Mouse (Mus musculus): Measurements from ENCODE around the gene Eef1a2. TPM values are rescaled to one million over a fixed set of nuclear protein-coding genes. Genes with fewer than 3 reads are reported as not detected.
A peak's percentile ranks its signal among the peaks of the same experiment; 100 is the strongest.

The Eef1a2 gene
- total RNA-seq, 2 experiments from 2014 or later, result 1,380 to 1,388 TPM

DNA sequence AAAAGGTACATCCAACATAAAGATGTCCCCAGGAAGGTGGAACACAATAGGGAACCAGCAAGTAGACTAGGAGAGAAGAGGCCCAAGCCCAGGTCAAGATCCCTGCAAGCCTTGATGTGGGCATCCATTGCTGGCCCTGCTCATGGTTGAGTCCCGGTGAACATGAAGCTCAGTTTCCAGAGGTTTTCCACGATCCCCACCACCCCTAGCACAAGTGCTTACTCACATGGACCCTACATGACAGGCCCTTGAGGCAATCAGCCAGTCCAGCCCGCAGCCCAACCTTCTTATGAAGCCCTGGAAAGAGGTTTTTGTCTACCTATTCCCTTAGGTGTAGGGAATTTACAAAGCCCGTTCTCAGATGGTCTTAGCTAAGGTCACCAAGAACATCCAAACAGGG, 366 bp upstream of the Eef1a2 start:
- H3K4me3 ChIP-seq, result peak overlapping the region; percentile 74
- intact Hi-C loops (cut with DNase I), result loop anchor here (2.0 kb wide), 2 partner anchors 18 to 30 kb away; partner anchors contain the start of gene Ppdpf
- peak overlapping the region; percentile 99 for H3K27ac ChIP-seq
- no peak for TF ChIP-seq CTCF (IDR thresholded peaks at IDR 0.05)
- DNase-seq (ENCODE audit: extremely low spot score in 1 of 2, low spot score in 2 of 2), result no peak

DNA sequence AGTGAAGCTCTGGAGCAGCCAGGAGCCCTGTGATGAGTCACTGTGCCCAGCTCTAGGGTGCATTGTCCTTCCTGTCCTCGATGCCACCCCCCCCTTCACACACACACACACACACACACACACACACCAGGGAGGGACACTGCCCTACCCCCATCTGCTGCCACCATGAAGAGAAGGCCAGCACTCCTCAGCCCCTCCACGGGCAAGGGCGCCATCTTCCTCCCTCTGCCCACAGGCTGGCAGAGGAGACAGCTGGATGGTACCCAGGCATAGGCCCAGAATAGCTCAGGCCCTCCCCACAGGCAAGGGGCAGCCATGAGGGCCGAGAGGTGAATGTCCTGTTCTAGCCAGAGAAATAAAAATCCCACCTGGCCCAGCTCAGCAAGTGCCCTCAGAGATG, 1.0 kb downstream of the Eef1a2 start:
- peak in 1 of 2 experiments; percentile 42 for DNase-seq (ENCODE audit: extremely low spot score in 1 of 2, low spot score in 2 of 2)
- H3K27ac ChIP-seq, result peak overlapping the region; percentile 99
- H3K4me3 ChIP-seq, result peak overlapping the region; percentile 74
- intact Hi-C loops (cut with DNase I), result loop anchor here (2.0 kb wide), 2 partner anchors 19 to 31 kb away; partner anchors contain the start of gene Ppdpf
- TF ChIP-seq CTCF (IDR thresholded peaks at IDR 0.05), result no peak

DNA sequence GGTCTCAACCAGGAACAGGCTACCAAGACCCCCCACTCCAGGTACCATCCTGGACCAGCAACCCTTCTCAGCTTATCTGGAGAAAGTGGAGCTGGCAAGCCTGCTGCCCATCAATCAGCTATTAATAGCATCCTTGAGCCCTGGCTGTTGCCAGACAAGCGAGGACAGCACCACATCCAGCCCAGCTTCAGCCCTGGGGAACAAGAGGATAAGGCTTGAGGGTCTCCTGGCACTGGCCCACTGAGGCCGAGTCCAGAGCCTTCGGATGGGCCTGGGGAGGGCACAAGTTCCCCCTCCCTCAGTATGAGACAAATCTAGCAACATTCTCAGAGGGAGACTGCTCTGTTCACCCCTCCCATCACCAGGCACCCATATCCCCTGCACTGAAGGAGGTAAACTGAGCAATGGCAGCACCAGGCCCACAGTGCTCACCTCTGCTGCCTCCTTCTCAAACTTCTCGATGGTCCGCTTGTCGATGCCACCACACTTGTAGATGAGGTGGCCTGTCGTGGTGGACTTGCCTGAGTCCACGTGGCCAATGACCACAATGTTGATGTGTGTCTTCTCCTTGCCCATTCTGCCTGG, 1.9 kb downstream of the Eef1a2 start:
- peak overlapping the region; percentile 74 for H3K4me3 ChIP-seq
- TF ChIP-seq CTCF (IDR thresholded peaks at IDR 0.05), result no peak
- intact Hi-C loops (cut with DNase I), result no loop called here
- DNase-seq (ENCODE audit: extremely low spot score in 1 of 2, low spot score in 2 of 2), result peak in 1 of 2 experiments; percentile 12
- H3K27ac ChIP-seq, result peak overlapping the region; percentile 99

DNA sequence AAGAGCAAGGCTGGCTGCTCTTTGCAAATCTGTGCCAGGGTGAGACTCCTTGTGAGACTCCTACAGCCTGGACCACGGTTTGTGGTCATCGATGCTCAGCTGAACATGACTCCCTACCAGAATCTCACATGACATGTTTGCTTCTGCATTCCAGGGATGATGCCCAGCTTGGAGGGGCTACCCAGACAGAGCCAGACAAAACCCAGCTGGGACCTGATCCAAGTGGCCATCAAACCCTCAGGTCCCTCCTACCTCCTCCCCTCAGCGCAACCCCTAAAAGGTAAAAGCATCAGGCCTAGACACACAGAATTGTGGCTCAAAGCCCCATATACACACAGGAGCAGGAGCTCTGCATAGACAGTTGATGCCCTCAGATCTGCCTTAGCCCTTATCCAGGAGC, 2.5 kb downstream of the Eef1a2 start:
- DNase-seq (ENCODE audit: extremely low spot score in 1 of 2, low spot score in 2 of 2), result no peak
- intact Hi-C loops (cut with DNase I), result no loop called here
- no peak for TF ChIP-seq CTCF (IDR thresholded peaks at IDR 0.05)
- peak overlapping the region; percentile 99 for H3K27ac ChIP-seq
- H3K4me3 ChIP-seq, result peak overlapping the region; percentile 74

DNA sequence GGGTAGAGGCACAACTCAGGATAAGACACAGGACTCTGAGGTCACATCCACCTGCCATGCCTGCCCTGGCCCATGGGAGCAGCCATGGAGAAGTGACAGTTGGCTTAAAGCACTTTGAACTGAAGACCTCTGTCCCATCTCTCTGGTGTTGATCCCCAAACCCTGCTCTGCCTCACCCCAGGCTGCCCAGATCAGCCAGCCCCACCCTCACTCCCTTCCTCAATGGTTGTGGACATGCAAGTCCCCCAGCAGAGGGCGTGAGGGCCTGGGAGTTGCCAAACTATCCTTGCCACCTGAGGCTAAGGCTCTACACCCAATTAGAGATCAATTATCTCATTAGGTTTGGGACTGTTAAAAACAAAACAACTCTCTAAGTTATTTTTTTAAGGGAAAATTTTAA, 3.0 kb downstream of the Eef1a2 start:
- intact Hi-C loops (cut with DNase I), result no loop called here
- H3K27ac ChIP-seq, result peak overlapping the region; percentile 50; the same call in 1 of the 2 replicates
- peak overlapping the region; percentile 74 for H3K4me3 ChIP-seq
- TF ChIP-seq CTCF (IDR thresholded peaks at IDR 0.05), result peak; percentile 64
- peak; percentile 28 to 44 for DNase-seq (ENCODE audit: extremely low spot score in 1 of 2, low spot score in 2 of 2)

DNA sequence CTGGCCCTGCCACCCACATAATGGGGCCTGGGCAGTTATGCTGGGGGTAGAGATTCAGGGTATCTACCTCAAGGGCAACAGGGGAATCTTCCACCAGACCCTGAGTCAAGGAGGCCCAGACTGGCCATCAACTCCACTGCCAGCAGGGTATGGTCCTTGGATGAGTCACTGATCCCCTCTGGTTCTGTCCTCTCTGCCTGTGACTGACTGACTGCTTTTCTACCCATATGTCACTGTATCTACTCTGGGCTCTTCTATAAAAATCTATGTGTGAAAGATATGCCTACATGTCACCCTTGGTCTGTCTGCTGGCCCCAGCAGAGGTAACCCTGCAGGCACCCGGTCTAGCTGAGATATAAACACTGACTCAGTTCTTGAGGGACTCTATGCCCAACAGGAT, 3.7 kb downstream of the Eef1a2 start:
- H3K4me3 ChIP-seq, result peak overlapping the region; percentile 74
- DNase-seq (ENCODE audit: extremely low spot score in 1 of 2, low spot score in 2 of 2), result no peak
- peak overlapping the region; percentile 75 for H3K27ac ChIP-seq
- intact Hi-C loops (cut with DNase I), result no loop called here
- no peak for TF ChIP-seq CTCF (IDR thresholded peaks at IDR 0.05)

DNA sequence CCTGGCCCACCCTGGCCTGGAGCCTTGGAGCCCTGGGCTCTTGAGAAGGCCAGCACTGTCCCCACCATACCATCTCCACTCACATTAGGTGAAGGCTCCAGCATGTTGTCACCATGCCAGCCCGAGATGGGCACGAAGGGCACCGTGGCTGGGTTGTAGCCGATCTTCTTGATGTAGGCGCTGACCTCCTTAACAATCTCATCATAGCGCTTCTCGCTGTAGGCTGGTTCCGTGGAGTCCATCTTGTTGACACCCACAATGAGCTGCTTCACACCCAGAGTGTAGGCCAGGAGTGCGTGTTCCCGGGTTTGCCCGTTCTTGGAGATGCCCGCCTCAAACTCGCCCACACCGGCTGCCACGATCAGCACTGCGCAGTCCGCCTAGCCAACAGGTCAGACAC, 4.1 kb downstream of the Eef1a2 start:
- Histone ChIP-seq H3K27ac (peak overlapping the region; percentile 75), H3K4me3 (peak overlapping the region; percentile 74)
- no peak for TF ChIP-seq CTCF (IDR thresholded peaks at IDR 0.05)
- intact Hi-C loops (cut with DNase I), result no loop called here
- DNase-seq (ENCODE audit: extremely low spot score in 1 of 2, low spot score in 2 of 2), result peak in 1 of 2 experiments; percentile 38

DNA sequence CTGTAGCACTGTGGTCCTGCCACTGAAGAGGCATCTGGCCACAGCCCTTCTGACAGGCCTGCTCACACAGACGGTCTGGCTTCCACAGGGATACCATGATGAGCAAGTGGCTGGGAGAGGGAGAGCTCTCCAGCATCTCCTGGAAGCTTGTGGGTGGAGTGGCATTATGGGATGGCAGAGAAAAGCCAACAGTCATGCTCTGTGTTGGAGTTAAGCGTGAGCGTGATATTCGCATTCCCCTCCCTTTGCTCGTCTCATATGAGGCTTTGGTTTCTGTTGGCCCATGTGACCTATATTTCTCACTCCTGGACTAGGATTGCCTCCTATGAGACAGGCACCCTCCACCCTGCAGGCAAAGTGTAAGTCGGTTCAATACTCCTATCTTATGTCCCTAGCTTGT, 6.5 kb downstream of the Eef1a2 start:
- DNase-seq (ENCODE audit: extremely low spot score in 1 of 2, low spot score in 2 of 2), result peak in 1 of 2 experiments; percentile 59
- TF ChIP-seq CTCF (IDR thresholded peaks at IDR 0.05), result no peak
- Histone ChIP-seq H3K27ac (peak overlapping the region; percentile 50; the same call in 1 of the 2 replicates), H3K4me3 (no peak overlapping the region)
- intact Hi-C loops (cut with DNase I), result loop anchor here (2.0 kb wide), 1 partner anchor 29 kb away; no protein-coding TSS in a partner anchor

DNA sequence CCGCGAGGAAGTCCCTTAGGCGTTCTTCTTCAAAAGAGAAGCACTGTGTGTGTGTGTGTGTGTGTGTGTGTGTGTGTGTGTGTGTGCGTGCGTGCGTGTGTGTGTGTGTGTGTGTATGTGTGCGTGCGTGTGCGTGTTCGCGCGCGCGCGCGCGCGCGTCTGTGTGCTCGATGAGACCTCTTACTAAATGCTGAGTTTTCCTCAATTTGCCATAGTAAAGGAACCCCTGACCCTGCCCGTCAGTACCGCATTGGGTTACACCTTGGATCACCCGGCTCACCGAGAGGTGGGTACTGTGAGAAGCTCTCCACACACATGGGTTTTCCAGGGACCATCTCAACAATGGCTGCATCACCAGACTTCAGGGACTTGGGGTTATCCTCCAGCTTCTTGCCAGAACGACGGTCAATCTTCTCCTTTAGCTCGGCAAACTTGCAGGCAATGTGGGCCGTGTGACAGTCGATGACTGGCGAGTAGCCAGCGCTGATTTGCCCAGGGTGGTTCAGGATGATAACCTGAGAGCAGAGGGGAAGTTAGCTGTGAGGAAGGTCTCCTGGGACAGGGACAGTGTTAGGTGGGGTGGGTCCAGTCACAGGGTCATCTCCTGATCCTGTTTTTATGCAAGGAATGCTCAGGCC, 8.4 kb downstream of the Eef1a2 start:
- Histone ChIP-seq H3K4me3 (no peak overlapping the region), H3K27ac (peak overlapping the region; percentile 50; the same call in 1 of the 2 replicates)
- intact Hi-C loops (cut with DNase I), result no loop called here
- no peak for DNase-seq (ENCODE audit: extremely low spot score in 1 of 2, low spot score in 2 of 2)
- TF ChIP-seq CTCF (IDR thresholded peaks at IDR 0.05), result no peak

DNA sequence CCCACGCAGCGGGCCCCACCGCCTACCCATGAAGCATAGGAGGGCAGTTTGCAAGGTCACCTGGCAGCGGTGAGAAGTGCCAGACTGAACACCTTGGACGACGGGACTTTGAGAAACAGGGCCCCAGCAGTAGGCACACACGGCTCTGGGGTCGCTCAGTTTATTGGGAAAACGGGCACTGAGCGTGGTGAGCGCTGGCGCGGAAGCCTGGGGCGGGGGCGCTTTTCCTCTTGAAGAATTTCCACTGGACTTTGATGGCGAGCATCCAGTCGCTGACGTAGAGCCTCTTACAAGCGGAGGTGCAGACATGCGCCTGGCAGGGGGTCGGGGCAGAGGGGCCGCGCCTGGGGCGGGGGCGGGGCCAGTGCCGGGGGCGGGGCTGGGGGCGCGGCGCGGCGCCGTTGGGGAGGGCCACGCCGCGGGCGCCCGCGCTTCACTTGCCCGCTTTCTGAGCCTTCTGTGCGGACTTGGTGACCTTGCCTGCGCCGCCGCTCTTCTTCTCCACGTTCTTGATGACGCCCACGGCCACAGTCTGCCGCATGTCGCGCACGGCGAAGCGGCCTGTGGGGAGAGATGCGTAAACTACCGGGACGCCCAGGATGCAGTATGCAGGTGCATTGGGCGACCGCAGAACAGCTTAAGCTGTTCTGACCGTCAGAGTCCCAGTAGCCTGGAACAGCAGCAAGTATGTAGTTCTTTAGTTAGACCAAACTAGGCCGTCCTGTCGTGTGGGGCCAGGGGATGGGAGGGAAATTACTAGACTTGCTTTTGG, 9.1 kb downstream of the Eef1a2 start:
- TF ChIP-seq CTCF (IDR thresholded peaks at IDR 0.05), result no peak
- intact Hi-C loops (cut with DNase I), result no loop called here
- DNase-seq (ENCODE audit: extremely low spot score in 1 of 2, low spot score in 2 of 2), result peak in 1 of 2 experiments; percentile 59
- H3K4me3 ChIP-seq, result 0 out of 2 replicates have a peak overlapping the region, but pooled peaks have one; percentile 7
- peak overlapping the region; percentile 63; the same call in 1 of the 2 replicates for H3K27ac ChIP-seq

DNA sequence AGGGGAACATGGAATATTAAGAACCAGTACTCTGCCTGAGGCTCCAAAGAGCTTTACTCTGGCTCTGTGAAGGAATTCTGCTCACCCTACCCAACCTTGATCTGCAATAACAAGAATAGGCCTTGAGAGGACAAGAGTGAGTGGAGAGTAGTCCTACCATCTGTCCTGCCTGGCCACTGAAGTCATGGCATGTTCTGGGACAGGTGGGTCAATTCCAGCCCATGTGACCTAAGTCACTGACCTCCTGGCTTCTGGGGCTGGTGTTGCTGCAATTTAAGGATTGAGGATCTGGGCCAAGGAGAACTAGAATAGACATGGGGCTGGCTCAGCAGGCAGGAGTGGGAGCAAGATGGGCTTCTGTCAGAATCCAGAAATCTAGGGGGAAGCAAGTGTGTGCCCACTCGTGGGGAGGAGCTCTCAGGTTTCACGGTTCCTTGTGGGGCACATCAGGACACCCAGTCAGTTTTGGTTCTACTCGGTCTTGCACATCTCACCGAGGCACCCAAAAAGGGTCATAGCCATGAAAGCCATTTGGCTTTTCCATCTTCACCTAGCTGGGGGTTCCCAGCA, 9.8 kb downstream of the Eef1a2 start:
- peak overlapping the region; percentile 61; the same call in 1 of the 2 replicates for H3K27ac ChIP-seq
- no peak overlapping the region for H3K4me3 ChIP-seq
- no peak for TF ChIP-seq CTCF (IDR thresholded peaks at IDR 0.05)
- intact Hi-C loops (cut with DNase I), result no loop called here
- no peak for DNase-seq (ENCODE audit: extremely low spot score in 1 of 2, low spot score in 2 of 2)

All from left cerebral cortex, adult 2 months (tissue).